Mouse (Mus musculus): ENCODE results near the gene Ttc28.

Gene Ttc28

GRCm38 (mm10) chr5:111131561-111131960 is 252.0 kb downstream of the Ttc28 start:
- DNase-seq (ENCODE audit: low spot score in 2 of 2), result no peak

DNA sequence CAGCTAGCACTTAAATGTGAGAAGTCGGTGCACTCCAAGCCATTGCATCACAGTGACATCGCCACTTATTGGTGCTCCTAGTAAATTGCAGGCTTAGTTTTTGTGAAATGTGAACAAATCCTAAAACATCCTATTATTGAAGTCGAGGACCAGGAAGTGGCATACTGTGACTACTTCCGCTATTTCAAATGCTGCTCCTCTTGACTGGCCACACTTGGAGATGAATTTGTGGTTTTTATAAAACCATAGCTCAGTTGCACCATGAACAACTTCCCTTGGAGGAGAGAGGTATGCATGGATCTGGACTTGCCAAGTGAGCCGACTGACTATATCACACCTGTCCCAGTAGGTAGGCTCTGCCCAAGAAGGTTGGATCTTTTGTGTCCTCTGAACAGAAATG is 253.5 kb downstream of the Ttc28 start:
- DNase-seq (ENCODE audit: low spot score in 2 of 2), result no peak

DNA sequence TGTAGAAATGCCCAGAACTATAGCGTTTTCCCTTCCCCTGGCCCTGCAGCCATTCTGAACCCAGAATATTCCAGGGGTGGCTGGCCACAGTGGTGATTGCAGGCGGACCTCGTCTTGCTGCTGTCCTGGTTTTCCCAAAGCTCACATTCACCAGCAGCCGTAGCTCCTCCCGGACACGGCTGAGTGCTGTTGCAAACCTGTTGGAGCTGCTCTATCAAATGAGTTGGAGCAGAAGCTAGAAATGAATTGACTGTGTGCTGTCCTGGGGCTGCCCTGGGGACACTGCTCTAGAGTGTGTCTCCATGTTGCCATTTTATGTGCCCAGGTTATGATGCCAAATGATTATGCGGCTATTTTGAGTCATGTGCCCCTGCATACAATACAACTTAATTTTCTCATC is 254.2 kb downstream of the Ttc28 start:
- DNase-seq (ENCODE audit: low spot score in 2 of 2), result no peak

DNA sequence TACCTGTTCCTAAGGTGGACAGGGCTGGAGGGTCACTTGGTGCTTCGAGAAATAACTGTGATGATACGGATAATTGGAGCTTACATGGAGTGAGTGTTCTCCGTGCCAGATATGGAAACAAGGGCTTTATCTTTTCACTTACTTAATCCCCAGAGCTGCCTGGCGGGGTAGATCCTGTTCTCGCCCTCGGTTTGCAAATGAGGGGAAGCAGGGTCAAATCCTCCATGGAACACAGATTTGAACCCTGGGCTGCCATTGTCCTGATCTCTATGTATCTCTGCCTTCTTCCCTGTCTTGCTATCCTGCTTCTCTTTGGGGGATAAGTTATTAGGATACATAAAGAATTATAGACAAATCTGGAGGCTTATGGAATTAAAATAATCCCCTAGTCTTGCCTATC is 257.7 kb downstream of the Ttc28 start:
- no peak for DNase-seq (ENCODE audit: low spot score in 2 of 2)

GRCm38 (mm10) chr5:111137742-111138141 is 258.1 kb downstream of the Ttc28 start:
- no peak for DNase-seq (ENCODE audit: low spot score in 2 of 2)

DNA sequence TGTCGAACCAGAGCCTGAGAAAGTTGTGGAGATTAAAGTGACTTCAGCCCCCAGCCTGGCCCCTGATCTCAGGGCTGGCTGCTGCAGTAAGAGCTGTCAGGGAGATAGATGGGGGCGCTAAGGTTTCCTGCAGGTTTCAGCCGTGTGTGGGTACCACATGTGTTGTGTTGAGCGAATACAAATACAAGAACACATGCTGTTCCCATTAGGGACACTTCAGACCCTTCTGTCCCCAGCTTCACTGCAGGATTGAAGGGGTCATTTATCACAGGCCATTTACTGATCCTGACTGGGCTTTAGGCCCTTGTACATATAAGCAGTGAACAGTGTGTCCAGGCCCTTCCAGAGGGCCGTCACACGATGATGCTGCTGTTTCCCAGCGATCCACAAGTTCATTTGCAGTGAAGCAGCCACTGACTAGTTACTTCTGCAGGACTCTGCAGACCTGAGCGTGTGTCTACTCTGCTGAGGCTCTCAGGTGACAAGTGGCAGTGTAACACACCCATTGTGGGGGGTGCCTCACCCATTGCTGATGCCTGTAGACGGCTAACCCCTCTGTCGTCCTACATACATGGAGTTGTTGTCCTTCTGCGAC is 258.7 kb downstream of the Ttc28 start:
- no peak for DNase-seq (ENCODE audit: low spot score in 2 of 2)

GRCm38 (mm10) chr5:111138927-111139565 is 259.4 kb downstream of the Ttc28 start:
- no peak for DNase-seq (ENCODE audit: low spot score in 2 of 2)

GRCm38 (mm10) chr5:111139622-111140021 is 260.0 kb downstream of the Ttc28 start:
- no peak for DNase-seq (ENCODE audit: low spot score in 2 of 2)

DNA sequence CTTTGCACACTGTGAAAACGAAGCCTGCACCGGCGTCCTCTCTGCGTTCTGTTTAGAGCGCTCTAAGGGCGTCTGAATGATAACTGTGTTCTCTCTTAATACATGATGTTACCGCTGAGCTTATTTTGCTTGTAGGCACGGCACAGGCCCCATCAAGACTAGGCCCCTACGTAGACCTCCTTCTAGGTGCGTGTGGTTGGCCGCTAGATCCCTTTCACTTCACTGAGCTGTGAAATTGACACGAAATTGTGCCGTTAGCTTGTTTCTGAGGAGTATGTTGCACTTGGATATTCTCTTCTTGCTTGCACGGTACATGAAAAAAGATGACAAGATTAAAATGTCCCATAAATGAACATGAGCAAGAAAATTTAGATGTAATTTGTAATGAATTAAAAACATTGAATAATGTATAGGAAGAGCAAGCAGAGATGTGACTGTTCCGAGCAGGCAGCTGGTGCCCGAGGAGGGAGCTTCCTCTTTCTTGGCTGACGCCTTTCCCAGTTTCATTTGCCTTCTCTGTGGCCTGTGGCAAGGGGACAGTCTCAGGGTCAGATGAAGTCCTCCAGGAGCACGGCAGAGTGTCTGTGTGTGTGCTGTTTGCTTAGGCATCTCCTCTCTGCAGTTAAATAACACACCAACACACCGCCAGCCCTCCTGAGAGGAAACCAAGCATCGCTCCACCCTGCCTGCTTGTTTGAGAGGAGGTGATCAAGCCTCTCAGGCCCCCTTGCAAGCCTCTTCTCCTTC is 261.7 kb downstream of the Ttc28 start:
- peak; percentile 45 to 53 for DNase-seq (ENCODE audit: low spot score in 2 of 2)

- DNase-seq (ENCODE audit: low spot score in 2 of 2), result peak; percentile 63 to 66
Measured at GRCm38 (mm10) chr5:111142837-111143236, 263.2 kb downstream of the Ttc28 start.

DNA sequence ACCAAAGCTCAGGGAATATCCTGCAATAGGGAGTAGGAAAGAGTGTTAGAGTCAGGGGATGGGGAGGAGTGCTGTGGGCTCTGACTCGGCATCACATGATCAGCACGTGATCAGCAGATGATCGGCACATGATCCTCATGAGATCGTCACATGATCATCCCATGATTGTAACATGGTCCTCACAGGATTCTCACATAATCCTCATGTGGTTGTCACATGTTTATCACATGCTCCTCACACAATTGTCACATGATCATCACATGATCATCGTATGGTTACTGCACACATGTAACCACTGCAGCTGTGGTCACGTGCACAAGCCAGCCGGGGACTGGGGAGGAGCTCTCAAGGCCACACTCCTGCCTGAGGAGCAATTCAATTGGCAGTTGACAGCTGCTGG is 264.8 kb downstream of the Ttc28 start:
- no peak for DNase-seq (ENCODE audit: low spot score in 2 of 2)

- no peak for DNase-seq (ENCODE audit: low spot score in 2 of 2)
Measured at GRCm38 (mm10) chr5:111150581-111150980, 271.0 kb downstream of the Ttc28 start.

GRCm38 (mm10) chr5:111151882-111152759 is 272.5 kb downstream of the Ttc28 start:
- no peak for DNase-seq (ENCODE audit: low spot score in 2 of 2)

GRCm38 (mm10) chr5:111154586-111154985 is 275.0 kb downstream of the Ttc28 start:
- no peak for DNase-seq (ENCODE audit: low spot score in 2 of 2)

- DNase-seq (ENCODE audit: low spot score in 2 of 2), result no peak
Measured at GRCm38 (mm10) chr5:111155271-111155670, 275.7 kb downstream of the Ttc28 start.

DNA sequence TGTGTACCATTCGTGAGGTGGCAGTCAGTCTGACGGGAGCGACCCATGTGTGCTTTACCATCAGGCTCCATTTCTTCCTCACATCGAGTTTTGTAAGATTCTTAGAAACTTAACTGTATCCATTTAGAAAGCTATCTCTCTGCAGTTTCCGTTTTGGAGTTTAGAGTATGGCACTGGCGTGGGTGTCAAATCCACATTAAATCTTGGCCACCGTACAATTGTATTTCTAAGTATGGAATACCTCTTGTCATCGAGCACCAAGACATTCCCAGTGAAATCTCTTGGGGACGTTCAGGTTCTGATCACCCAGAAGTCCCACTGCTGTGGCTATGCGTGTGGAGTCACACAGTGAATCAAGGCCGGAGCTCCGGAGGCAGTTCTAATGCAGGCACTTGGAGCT is 276.3 kb downstream of the Ttc28 start:
- DNase-seq (ENCODE audit: low spot score in 2 of 2), result no peak

GRCm38 (mm10) chr5:111158266-111158665 is 278.7 kb downstream of the Ttc28 start:
- no peak for DNase-seq (ENCODE audit: low spot score in 2 of 2)

GRCm38 (mm10) chr5:111159628-111160321 is 280.2 kb downstream of the Ttc28 start:
- DNase-seq (ENCODE audit: low spot score in 2 of 2), result no peak

- DNase-seq (ENCODE audit: low spot score in 2 of 2), result no peak
Measured at GRCm38 (mm10) chr5:111161146-111161930, 281.7 kb downstream of the Ttc28 start.

- no peak for DNase-seq (ENCODE audit: low spot score in 2 of 2)
Measured at GRCm38 (mm10) chr5:111162857-111163256, 283.3 kb downstream of the Ttc28 start.

GRCm38 (mm10) chr5:111163377-111163776 is 283.8 kb downstream of the Ttc28 start:
- no peak for DNase-seq (ENCODE audit: low spot score in 2 of 2)
